Mouse (Mus musculus): Measurements from ENCODE around the gene Tma7.

GRCm38 (mm10) chr9:109122553-109123085, 40.2 kb upstream of the Tma7 start:
- TF ChIP-seq ZNF384 (IDR thresholded peaks at IDR 0.05; ENCODE audit: low read depth, low read length) (no peak), CTCF (IDR thresholded peaks at IDR 0.05 in 2 of 3, conservative IDR thresholded peaks at IDR 0.05 in 1 of 3; ENCODE audit: control insufficient read depth in 1 of 3, insufficient read depth in 1 of 3, low read depth in 2 of 3, low read length in 3 of 3, poor library complexity in 1 of 3, severe bottlenecking in 1 of 3) (peak; percentile 11 to 68 (median 43); a peak in 4 of 6 replicates), MEF2A (IDR thresholded peaks at IDR 0.05; ENCODE audit: extremely low read depth, insufficient replicate concordance, low read depth, low read length, poor library complexity, severe bottlenecking) (no peak), GABPA (IDR thresholded peaks at IDR 0.05; ENCODE audit: low read depth, low read length) (no peak), JUND (IDR thresholded peaks at IDR 0.05; ENCODE audit: low read depth, low read length) (no peak), RAD21 (IDR thresholded peaks at IDR 0.05; ENCODE audit: low read depth, low read length) (peak; percentile 67), ELF1 (IDR thresholded peaks at IDR 0.05; ENCODE audit: low read depth, low read length) (no peak), MYC (IDR thresholded peaks at IDR 0.05; ENCODE audit: low read depth, low read length) (no peak), POLR2A (IDR thresholded peaks at IDR 0.05; ENCODE audit: control insufficient read depth in 1 of 2, insufficient read depth in 1 of 2, low read depth in 1 of 2, low read length in 2 of 2, poor library complexity in 1 of 2) (no peak)

Measured in MEL (cell line).